Mouse (Mus musculus): Measurements from ENCODE around the gene Pfn1.

Pfn1 gene

DNA sequence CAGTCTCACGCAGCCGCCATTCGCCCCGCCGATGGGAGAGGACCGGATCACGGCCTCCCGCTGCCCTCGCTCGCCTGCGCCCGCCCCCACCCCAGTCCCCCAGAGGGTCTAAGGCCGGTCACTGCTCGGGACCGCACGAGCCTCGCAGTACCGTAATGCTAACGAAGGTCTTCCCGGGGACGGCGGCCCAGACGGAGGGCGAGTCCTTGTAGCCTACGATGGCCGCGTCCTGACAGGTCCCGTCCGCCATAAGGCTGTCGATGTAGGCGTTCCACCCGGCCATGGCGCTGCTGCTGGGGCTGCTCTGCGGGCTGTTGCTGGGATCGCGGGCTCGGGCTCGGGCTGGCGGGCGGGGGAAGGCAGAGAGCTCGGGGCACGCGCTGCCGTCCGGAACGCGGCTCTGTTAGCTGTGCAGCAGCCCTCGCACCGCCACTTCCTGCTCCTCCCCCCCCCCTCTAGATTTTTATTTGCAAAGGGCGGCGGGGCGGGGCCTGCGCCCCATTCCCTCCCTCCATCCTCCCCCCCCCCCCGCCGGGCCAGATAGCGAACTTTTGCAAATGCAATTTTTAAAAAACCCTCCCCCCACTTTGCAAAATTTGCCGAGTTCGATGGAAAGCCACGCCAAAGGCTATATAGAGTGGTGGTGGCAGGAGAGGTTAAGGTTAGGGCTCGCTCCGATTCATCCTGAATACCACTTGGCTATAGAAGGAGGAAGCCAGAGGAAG is at the start of gene Pfn1:
TSS of gene Pfn1 (minus strand) at position 447 of the 725 bp plus-strand sequence.
- peak; percentile 83 for DNase-seq (ENCODE audit: low spot score)

DNA sequence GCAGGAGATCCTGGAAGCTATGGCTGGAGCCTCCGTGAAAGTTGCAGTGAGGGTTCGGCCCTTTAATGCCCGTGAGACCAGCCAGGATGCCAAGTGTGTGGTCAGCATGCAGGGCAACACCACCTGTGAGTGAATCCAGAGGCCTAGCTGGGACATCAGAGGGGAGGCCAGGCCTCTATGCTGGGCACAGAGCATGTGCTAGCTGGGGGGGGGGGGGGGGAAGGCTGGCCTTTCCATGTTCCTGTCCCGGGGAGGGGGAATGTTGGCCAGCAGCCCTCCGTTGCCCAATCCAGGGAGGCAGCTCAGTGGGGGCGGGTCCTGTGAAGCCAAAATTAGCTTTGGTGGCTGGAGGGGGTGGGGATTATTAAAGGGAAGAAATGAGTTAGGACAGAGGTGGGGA is 48.3 kb upstream of the Pfn1 start:
- no peak for DNase-seq (ENCODE audit: low spot score)

DNA sequence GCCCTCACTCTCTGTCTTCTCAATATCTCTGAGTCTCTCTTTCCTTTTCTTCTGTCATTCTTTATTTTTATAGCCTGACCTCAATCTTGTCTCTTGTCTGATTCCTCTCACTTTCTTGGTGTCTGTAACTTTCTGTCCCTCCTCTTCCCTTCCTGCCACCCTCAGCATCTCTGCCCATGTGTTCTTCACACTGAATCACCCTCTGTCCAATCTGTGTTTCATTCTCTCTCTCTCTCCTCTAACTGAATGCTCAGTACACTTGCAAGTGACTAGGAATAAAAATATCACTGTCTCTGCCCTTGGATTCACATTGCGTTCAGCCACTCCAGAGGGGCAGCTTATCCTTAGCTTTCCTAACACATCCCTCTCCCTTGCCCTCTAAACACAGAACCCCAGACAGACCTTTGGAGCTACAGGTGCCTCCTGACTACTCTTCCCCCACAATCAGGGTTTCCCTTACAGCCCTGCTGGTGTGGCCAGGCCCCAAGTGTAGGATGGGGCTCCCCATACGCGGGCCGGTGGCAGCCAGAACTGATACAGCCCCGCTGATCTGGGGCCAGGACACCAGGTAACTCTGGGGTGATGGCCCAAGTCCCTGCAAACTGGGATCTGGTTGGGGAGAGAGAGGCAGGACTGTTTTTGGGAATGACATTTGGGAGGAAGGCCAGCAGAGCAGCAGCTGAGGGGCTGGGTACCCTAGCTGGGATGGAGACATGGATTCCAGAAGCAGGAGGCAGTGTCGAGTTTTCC is 47.7 kb upstream of the Pfn1 start:
- no peak for DNase-seq (ENCODE audit: low spot score)

DNA sequence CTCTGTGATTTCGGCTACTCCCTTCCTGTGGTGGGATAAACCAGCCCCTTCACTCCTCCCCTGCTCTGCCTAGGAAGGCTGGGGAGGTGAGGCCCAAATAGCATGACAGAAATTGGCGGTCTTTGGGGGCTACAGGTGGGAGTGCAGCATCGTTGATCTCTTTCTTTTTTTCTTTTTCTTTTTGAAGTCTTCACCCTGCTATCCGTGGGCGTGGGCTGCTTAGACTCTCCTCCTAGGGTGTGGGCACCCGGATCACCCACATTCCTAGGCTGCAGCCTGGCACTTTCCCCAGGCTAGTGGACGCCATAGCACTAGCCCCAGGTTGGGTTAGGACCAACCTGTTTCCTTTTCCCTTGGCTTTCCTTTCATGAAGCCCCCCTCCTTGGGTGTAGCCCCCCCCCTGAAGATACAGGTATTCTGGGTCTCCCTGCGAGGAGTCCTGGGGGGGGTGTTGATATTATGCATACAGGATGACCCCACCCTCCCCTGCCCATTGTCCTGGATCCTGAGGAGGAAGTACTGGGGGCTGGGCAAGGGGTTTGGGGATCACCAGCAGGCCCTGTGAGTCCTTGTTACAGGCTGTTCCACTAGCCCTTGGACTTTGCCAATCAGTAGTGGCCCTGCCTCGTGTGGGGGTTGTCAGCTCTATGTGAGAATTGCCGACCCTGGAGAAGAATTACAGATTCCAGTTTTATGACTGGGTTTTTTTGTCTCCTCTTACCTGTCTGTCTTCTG is 46.9 kb upstream of the Pfn1 start:
- DNase-seq (ENCODE audit: low spot score), result no peak

DNA sequence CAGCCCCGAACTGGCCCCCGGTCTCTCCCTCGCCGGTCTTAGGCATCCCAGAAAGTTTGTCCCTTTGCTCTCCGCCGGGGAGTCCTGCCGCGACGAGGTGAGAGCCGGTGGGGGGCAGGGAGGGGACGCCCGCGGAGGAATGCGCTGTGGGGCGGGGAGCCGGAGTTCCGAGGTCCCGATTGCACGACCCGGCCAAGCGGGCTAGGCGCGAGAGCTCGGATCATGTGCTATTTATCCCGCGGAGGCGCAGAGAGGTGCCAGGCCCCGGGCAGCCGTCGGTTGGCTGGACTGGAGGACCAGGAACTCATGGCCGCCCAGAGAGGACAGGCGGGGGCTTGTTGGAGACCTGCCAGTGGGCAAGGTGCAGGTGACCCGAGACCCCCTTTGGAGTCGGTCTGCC is 46.2 kb upstream of the Pfn1 start:
- peak; percentile 35 for DNase-seq (ENCODE audit: low spot score)

DNA sequence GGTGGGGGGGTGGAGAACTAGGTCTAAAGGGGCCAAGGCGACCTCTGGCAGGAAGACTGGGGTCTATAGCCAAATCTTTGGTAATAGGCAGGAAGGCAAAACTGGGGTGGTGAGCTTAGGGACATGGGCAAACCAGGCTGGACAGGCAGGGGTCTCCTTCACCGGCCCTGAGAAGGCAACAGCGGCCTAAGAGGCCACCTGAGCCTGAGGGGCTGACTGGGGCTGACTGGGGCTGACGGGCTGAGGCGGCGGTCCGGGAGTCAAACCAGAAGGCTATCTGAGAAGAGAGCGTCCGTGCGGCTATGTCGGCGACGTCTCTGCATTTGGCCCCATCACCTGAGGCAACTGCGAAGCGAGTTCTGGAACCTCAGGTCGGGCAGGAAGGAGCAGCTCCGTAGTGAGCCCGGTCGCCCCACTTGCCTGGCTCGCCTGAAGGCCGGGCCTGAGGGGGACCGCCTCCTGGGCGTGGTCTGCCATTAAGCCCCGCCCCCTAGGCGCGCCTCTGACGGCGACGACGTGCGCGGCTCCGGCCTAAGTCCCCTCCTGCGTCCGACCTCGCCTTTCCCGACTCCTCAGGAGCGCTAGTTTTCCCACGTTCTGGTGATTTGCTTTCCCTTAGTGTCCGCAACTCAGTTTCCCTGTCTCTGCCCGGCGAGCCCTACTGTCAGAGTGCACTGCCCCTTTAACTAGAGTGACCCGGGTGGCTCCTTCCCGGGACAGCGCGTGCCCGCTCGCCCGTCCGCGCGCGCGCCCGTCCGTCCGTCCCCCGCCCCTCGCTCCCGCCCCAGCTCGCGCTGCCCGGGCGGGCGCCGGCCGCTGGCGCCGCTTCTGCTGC is 45.5 kb upstream of the Pfn1 start, which contains the start of the genes Inca1 and Kif1c:
TSS of gene Inca1 (minus strand) at position 434 of the 835 bp plus-strand sequence.
TSS of gene Kif1c (plus strand) at position 827 of the 835 bp plus-strand sequence.
- peak; percentile 92 for DNase-seq (ENCODE audit: low spot score)

DNA sequence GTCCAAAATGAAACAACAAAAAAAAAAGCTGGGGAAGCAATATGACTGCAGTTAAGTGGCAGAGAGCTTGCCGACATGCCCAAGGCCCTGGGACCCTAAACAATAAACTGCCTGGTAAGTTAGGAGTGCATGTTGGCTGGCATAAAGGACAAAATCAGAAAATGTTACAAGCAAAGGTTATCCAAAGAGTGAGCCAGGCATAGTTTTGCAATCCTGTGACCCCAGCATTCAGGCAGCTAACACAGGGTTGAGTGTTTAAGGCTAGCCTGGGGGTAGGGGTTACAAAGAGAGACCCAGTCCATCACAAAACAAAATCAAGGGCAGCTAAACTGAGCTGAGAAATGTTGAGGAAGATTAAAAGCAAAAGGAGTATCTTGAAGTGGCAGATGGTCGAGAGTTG is 44.6 kb upstream of the Pfn1 start:
- DNase-seq (ENCODE audit: low spot score), result no peak

DNA sequence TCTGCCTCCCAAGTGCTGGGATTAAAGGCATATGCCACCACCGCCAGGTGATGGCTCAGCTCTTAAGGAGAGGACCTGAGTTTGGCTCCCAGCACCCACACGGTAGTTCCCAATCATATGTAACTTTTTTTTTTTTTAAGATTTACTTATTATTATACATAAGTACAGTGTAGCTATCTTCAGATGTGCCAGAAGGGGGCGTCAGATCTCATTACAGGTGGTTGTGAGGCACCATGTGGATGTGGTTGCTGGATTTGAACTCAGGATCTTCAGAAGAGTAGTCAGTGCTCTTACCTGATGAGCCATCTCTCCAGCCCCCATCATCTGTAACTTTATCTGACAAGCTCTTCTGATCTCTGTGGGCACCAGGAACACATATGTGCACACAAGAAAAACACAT is 42.9 kb upstream of the Pfn1 start:
- peak; percentile 33 for DNase-seq (ENCODE audit: low spot score)

DNA sequence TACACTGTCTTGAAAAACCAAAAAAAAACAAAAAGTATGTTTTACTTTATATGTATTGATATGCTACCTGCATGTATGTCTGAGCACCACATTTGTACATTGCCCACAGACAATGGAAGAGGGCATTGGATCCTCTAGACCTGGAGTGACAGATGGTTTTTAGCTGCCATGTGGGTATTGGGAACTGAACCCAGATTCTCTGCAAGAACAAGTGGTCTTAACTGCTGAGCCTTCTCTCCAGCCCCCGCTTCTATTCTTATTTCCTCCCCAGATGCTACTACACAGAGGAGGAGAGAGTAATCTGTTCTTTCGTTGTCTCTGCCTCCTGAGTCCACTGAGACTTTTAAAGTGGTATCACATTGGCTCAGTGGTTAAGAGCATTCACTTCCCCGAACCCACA is 39.1 kb upstream of the Pfn1 start:
- DNase-seq (ENCODE audit: low spot score), result no peak

DNA sequence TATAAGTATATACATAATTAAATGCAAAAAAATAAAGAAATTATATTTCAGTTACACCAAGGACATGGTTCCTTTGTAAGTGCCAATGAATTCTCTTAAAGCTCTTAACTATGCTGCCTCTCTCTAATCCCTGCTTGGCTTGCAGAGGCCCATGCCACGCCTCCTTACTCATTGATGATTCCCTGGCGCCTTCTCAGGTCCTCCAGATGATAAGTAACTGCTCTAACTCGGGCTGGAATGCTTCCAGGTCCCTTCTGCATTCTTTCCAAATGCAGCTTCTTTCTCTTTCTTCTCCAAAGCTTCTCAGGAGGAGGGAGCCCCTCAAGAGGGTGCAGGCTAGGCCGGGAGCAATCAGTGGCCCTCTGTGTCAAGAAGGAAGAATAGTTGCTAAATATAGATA is 35.1 kb upstream of the Pfn1 start:
- no peak for DNase-seq (ENCODE audit: low spot score)

DNA sequence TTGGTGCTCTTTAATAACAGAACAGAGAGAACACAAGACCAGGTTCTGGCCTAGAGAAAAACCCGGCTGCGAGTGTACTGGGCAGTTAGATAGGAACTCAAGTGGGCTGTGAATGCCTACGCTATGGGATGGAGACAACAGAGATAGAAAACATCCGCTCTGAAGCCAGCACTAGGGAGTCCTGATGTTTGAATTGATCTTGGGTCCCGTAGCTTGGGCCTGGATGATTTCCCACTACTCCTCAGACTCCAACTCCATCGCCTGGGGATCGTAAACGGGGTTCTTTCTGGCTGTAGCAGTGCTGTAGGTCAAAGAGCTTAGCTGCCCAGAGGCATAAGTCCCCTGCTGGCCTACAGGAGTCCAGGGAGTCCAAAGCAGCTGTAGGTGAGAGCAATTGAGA is 33.9 kb upstream of the Pfn1 start:
- DNase-seq (ENCODE audit: low spot score), result no peak

DNA sequence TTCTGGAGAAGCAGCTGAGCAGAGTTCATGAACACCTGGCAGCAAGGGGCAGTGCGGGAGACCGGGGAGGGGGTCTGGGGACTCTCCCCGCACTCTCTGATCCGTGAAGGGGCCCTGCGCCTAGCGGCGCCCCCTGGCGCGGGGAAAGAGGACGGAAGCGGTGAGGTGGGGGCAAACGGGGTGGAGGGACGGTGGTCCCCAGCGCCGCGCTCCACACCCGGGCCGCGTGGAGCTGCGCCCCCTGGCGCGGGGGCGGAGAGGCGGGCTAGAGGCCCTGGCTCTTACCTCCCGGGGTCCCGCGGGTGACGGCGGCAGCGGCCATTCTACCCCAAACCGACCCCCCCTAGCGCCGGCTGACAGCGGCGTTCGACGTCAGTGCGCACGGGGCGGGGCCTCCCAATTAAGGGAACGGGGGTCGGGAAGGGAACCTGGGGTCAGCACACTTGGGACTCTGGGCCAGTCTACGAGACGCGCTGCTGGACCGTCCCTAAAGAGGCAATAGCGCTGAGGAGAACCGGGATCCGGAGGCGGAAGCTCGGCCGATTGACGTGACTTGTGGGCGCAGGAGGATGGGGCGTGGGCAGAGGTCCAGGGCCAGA is 33.3 kb upstream of the Pfn1 start, which contains the start of gene Camta2:
TSS of gene Camta2 (minus strand) at position 505 of the 599 bp plus-strand sequence.
- peak; percentile 79 for DNase-seq (ENCODE audit: low spot score)

DNA sequence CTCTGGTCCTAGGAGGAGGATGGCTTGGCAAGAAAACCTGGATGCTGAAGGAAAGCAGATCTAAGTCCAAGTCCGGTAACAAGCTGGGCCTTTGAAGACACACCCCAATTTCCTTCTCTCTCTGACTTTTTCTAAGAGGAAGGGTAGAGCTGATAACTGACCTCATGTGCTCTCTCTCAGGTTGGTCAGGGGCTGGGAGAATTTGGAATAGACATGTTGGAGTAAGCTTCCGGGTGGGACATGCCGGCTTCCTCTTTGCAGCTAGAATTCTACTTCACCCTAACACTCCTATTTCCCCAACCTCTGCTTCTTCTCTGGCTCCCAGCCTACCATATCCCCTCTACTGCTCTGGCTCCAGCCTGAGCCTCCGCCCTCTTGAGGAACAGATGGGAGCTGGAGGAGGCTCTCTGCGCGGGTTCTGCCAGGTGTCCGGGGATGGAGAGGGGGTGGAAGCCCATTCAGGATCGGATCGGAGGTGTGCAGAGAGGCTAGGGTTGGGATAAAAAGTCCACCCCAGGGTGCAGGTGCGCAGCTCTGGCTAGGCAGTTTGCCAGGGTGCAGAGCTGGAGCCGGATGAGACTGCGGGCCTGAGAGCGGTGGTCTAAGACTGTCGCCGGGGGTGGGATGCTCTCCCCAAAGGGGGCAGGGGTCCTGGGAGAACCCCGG is 32.6 kb upstream of the Pfn1 start:
- DNase-seq (ENCODE audit: low spot score), result no peak

DNA sequence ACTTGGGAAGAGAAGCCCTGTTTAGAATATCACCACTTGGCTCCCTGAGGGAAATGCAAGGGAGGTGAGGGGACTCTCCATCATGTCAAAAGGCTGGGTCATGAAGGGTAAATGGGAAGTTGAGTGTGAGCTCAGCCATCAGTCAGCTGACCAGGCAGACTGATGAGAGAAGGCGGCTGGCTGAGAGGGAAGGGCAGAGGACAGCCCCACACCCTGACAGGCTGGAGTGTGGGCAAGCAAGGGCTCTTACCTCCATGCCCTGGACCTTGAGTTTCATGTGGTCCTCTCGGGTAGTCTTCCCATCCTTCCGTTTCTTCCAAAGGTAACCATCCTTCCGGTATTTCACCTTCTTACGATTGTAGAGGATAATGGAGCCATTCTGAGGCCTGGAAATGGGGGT is 29.2 kb upstream of the Pfn1 start:
- DNase-seq (ENCODE audit: low spot score), result no peak

DNA sequence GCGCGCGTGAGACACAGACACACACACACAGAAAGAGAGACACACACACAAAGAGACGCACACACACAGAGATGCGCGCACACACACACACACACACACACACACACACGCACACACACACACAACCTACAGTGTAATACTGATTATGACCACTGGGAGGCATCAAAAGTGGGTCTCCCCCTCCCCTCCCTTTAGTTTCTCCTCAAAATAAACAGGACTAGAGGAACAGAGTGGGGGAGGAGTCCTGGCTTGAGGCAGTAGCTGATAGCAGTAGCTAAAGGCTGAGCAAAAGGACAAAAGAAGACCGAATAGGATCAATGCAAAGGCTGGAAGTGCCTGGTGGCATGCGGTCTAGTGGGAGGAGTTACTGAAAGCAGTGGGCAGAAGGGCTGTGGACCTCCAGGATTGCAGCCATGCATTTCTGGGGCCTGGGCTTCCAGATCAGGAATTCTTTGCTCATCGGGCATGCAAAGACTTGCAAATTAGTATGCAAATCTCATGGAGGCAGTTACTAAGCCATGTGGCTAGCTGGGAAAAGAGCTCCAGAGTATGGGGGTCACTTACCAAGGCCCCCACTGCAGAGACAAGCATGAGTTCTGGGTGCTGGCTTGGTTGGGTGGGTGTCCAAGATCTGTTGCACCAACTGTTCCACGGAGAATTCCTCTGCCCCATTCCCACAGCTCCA is 27.6 kb upstream of the Pfn1 start:
- peak; percentile 40 for DNase-seq (ENCODE audit: low spot score)

DNA sequence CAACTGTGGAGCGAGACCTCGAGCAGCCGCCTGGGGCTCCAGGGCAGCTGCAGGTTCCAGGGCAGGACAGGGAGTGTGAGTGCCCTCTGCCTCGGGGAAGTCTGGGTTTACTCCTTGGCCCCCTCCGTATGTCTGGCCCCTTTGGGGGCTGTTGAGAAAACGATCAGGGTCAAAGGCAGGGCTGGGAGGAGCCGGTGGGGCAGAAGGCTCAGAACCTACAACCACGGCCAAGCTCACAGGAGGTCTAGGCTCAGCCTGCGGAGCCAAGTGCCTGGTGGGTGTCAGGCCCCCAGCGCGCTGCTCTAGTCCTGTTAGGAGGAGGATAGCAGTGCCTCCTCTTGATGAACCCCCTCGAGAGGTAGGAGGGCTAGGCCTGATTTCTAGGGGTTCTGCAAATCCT is 26.7 kb upstream of the Pfn1 start:
- DNase-seq (ENCODE audit: low spot score), result no peak

DNA sequence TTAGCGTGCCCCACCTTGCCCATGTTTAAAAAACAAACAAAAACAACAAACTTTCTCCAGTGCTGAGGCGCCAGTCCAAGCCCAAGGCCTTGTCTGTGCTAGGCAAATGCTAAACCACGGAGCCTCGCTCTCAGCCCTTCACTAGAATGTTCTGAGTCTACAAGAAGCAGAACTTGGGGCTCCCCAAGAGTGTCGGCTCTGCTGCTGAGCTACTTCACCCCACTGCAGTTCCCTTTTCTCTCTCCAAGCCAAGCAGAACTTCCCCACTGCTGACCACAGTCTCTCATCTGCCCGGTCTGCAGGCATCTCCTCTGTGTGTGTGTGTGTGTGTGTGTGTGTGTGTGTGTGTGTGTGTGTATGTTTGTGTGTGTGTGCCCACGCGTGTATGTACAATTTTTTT is 25.4 kb upstream of the Pfn1 start:
- DNase-seq (ENCODE audit: low spot score), result no peak

DNA sequence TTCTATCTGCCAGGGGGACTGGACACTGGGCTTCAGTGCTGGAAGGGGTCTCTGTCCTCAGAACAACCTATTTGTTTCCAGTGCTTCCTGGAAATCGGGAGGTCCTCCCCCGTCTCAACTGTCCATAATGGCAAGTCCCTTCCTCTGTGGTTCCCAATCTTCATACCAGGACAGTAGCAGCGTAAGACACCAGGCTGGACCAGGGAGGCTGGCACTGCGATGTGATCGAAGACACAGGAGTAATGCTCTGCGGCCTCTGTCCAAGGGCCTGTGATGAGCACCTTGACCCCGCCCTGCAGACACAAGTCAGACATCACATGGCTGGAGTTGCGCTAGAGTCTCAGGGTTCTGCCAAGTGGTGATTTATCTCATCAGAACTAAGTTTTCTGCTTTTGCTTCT is 24.9 kb upstream of the Pfn1 start:
- no peak for DNase-seq (ENCODE audit: low spot score)

DNA sequence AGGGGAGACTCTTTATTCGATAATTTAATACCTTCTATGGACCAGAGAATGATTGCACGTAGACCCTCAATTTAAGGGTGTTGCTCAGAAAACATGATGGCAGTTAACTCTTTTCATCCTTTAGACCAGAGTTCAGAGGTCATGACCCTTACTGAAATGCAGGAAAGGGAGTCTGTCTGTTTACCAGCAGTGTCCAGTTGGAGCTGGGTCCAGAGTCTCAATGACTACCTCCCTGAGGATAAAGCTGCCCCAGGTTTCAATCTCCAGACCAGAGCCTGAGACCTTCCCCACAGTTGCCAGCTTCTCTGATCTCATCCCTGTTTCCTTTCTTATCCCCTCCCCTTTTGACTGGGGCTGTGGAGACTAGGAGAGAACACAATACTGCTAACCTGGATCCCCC is 24.1 kb upstream of the Pfn1 start:
- no peak for DNase-seq (ENCODE audit: low spot score)

DNA sequence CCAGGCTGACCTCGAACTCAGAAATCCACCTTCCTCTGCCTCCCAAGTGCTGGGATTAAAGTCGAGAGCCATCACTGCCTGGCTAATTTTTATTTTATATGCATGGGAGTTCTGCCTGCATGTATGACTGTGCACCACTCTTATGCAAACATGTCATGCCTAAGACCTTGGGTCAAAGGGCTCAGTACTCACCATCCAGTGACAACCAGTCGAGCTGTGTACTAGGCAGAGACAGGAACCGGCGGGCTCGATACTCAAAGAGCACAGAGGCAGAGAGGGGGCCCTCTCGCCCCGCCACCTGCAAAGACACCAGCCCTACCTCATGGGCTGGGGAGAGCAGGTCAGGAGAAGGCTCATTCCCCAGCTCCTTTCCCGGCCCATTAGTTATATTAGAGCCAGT is 23.6 kb upstream of the Pfn1 start:
- DNase-seq (ENCODE audit: low spot score), result no peak

Data from T-cell, adult 2 months (primary cell).